In genomic region chr15:91502661-91503060, GRCm38 (mm10) we compare ENCODE assay signal across 11 mouse cellular contexts.
A peak's percentile ranks its signal among the peaks of the same experiment; 100 is the strongest.
DNase-seq lines count a peak whose midpoint lies in the region; ATAC-seq lines count a peak whose summit lies in the region.
"Had no signal": no experiment of that assay in that cellular context is flagged by ENCODE, and none has a peak within 500 bp of the region (broad histone marks: within the 10 kb centered on the region; RNA-seq: fewer than 3 reads in every experiment).

No protein-coding gene starts in this region.

- H3K4me2 ChIP-seq in embryonic facial prominence, embryonic 14.5 days (ENCODE audit: low read depth, low read length) = no peak overlapping the region
- H3K4me2 ChIP-seq: heart, embryonic 13.5 days had no signal

- no peak overlapping the region for H3K4me3 ChIP-seq in embryonic facial prominence, embryonic 14.5 days (ENCODE audit: low read depth, low read length)
- no peak overlapping the region for H3K4me3 ChIP-seq in heart, embryonic 10.5 days
- H3K4me3 ChIP-seq: heart, embryonic 13.5 days had no signal

- no peaks in the 10 kb centered on the region for H3K9me3 ChIP-seq in embryonic facial prominence, embryonic 14.5 days (ENCODE audit: control insufficient read depth, low read length)
- H3K9me3 ChIP-seq in heart, embryonic 10.5 days = no peaks in the 10 kb centered on the region
- H3K9me3 ChIP-seq: heart, embryonic 13.5 days had no signal

- H3K4me1 ChIP-seq in embryonic facial prominence, embryonic 14.5 days (ENCODE audit: control insufficient read depth, insufficient read depth, low read length) = 0 out of 2 replicates have a peak, but pooled peaks cover 5% of the 10 kb centered on the region
- no peaks in the 10 kb centered on the region for H3K4me1 ChIP-seq in heart, embryonic 10.5 days

- ATAC-seq in embryonic facial prominence, embryonic 14.5 days (ENCODE audit: low read depth) = peak; percentile 90

- H3K9ac ChIP-seq in embryonic facial prominence, embryonic 14.5 days (ENCODE audit: low read depth, low read length) = no peak overlapping the region
- H3K9ac ChIP-seq: heart, embryonic 13.5 days had no signal

- no peak overlapping the region for H3K27ac ChIP-seq in embryonic facial prominence, embryonic 14.5 days (replicated peaks; ENCODE audit: low read depth, low read length)
- no peak overlapping the region for H3K27ac ChIP-seq in heart, embryonic 10.5 days
- H3K27ac ChIP-seq: heart, embryonic 13.5 days had no signal

- peak; percentile 37 for DNase-seq in layer of hippocampus, adult 11-12 months (ENCODE audit: low spot score)
- DNase-seq in layer of hippocampus, postnatal 25 days (ENCODE audit: extremely low spot score in 1 of 2, low spot score in 1 of 2) = no peak
- DNase-seq in Muller cell, postnatal 12 days (ENCODE audit: inconsistent ontology term) = peak; percentile 59
- peak; percentile 84 for DNase-seq in embryonic facial prominence, embryonic 14.5 days (ENCODE audit: low spot score)
- peak; percentile 5 for DNase-seq in kidney, postnatal 36 days
- DNase-seq in spleen, adult 18-20 months = no peak
- no peak for DNase-seq in cerebellum, adult 9-10 months
- DNase-seq in heart, embryonic 10.5 days (ENCODE audit: low spot score) = no peak
- DNase-seq: cerebellum, adult 9-11 months; right cerebral cortex, postnatal 4 days had no signal

- no peaks in the 10 kb centered on the region for H3K27me3 ChIP-seq in embryonic facial prominence, embryonic 14.5 days (replicated peaks; ENCODE audit: control insufficient read depth, insufficient read depth, low read length)
- no peaks in the 10 kb centered on the region for H3K27me3 ChIP-seq in heart, embryonic 10.5 days (ENCODE audit: insufficient read depth, poor library complexity, severe bottlenecking)
- H3K27me3 ChIP-seq: heart, embryonic 13.5 days had no signal

- 13% methylated on average over 1 of the region's 1 CpGs for WGBS in embryonic facial prominence, embryonic 14.5 days
- 85% methylated on average over 1 of the region's 1 CpGs for WGBS in heart, embryonic 10.5 days

- H3K36me3 ChIP-seq in embryonic facial prominence, embryonic 14.5 days (ENCODE audit: control insufficient read depth, insufficient read depth, low read length) = no peaks in the 10 kb centered on the region
- H3K36me3 ChIP-seq in heart, embryonic 10.5 days = no peaks in the 10 kb centered on the region
- H3K36me3 ChIP-seq: heart, embryonic 13.5 days had no signal

Comparison
In these comparisons a context has a peak if more than half of its experiments do, and no peak if none do; other contexts are left out.
1. DNase-seq: peak in layer of hippocampus, adult 11-12 months (single experiment), Muller cell, postnatal 12 days (single experiment), embryonic facial prominence, embryonic 14.5 days (single experiment) and kidney, postnatal 36 days (2 of 2); none in layer of hippocampus, postnatal 25 days (0 of 2), spleen, adult 18-20 months (0 of 2), cerebellum, adult 9-10 months (single experiment) and heart, embryonic 10.5 days (single experiment).